Mouse (Mus musculus) lung, postnatal 0 days (tissue): ENCODE data around the gene Calcrl. TPM values are rescaled to one million over a fixed set of nuclear protein-coding genes. Genes with fewer than 3 reads are reported as not detected.
"Not testable (repeated sequence)": the region's sequence is repeated elsewhere in the genome, so short reads cannot be mapped to it uniquely, and the experiment has no call there.

ENCODE experiments used
- ATAC-seq: fragments of 200-750 bp; cut with Nextera tagmentation; 2 replicates; pipeline ENCODE4 v1.8.0; 2017; ENCODE audit warnings: moderate library complexity
- DNase-seq: peaks from one replicate; pipeline ENCODE4 v3.0.0-alpha.2; 2016; ENCODE audit warnings: low spot score
- H3K27ac ChIP-seq: fragments of 300-500 bp; sonication (generic); 2 replicates; pipeline ENCODE4 v1.5.1; 2014; ENCODE audit warnings: antibody characterized with exemption, mild to moderate bottlenecking, low read length, mixed read lengths
- H3K27me3 ChIP-seq: fragments of 300-500 bp; sonication (generic); replicated peaks from 2 replicates; pipeline ENCODE4 v1.6.1; 2014; ENCODE audit warnings: low read length, mixed read lengths; ENCODE audit not compliant: insufficient read depth
- H3K36me3 ChIP-seq: fragments of 300-500 bp; sonication (generic); 2 replicates; pipeline ENCODE4 v1.6.1; 2014; ENCODE audit warnings: low read length, mixed read lengths; ENCODE audit not compliant: insufficient read depth
- H3K4me1 ChIP-seq: fragments of 300-500 bp; sonication (generic); 2 replicates; pipeline ENCODE4 v1.6.1; 2014; ENCODE audit warnings: antibody characterized with exemption, low read depth, low read length, mixed read lengths; ENCODE audit not compliant: insufficient read depth
- H3K4me2 ChIP-seq: fragments of 300-500 bp; sonication (generic); replicated peaks from 2 replicates; pipeline ENCODE4 v1.6.1; 2014; ENCODE audit warnings: low read depth, mild to moderate bottlenecking, low read length, moderate library complexity, mixed read lengths
- H3K4me3 ChIP-seq: fragments of 300-500 bp; sonication (generic); 2 replicates; pipeline ENCODE4 v1.5.1; 2014; ENCODE audit warnings: low read depth, low read length
- H3K9ac ChIP-seq: fragments of 300-500 bp; sonication (generic); replicated peaks from 2 replicates; pipeline ENCODE4 v1.6.1; 2014; ENCODE audit warnings: low read depth, mild to moderate bottlenecking
- H3K9me3 ChIP-seq: fragments of 300-500 bp; sonication (generic); 2 replicates; pipeline ENCODE4 v1.6.1; 2016; ENCODE audit warnings: low read length, mixed read lengths
- CTCF ChIP-seq: IDR thresholded peaks from 2 replicates; pipeline ENCODE4 v1.5.1; 2016; ENCODE audit warnings: antibody characterized with exemption, mild to moderate bottlenecking
- EP300 ChIP-seq: IDR thresholded peaks from 2 replicates; pipeline ENCODE4 v1.6.1; 2016; ENCODE audit warnings: antibody characterized with exemption, mild to moderate bottlenecking, control low read depth
- WGBS: fragments of 180-500 bp; shearing (Covaris S2); extraction: QIAGEN DNeasy Blood & Tissue Kit; methylation state at CpG from one replicate; pipeline ENCODE4 v1.1.7; 2014; 5-methylcytosine and 5-hydroxymethylcytosine counted together
- polyA plus RNA-seq: library from polyadenylated mRNA; unstranded; fragments of >200 nt; fragmentation: Nextera tagmentation; extraction: Ambion mirVana; gene quantifications from 2 replicates; pipeline ENCODE4 v1.2.1, GENCODE M21; 2015

The Calcrl gene
- polyA plus RNA-seq, 1 experiment from 2014 or later, result 347 TPM

- Histone ChIP-seq H3K27ac (no peak overlapping the region), H3K4me3 (no peak overlapping the region), H3K27me3 (no peaks in the 10 kb centered on the region), H3K9ac (no peak overlapping the region), H3K9me3 (no peaks in the 10 kb centered on the region), H3K4me2 (no peak overlapping the region), H3K36me3 (no peaks in the 10 kb centered on the region), H3K4me1 (no peaks in the 10 kb centered on the region)
- DNase-seq (no peak), ATAC-seq (no peak)
- TF ChIP-seq CTCF (no peak), EP300 (no peak)
- WGBS, result 73% methylated on average over 3 of the region's 3 CpGs
Measured at GRCm38 (mm10) chr2:84404834-84405233, 20.4 kb downstream of the Calcrl start.

GRCm38 (mm10) chr2:84402713-84403112, 22.5 kb downstream of the Calcrl start:
- H3K9me3 ChIP-seq, result no peaks in the 10 kb centered on the region
- no peaks in the 10 kb centered on the region for H3K27me3 ChIP-seq
- TF ChIP-seq CTCF, result no peak
- no peak for TF ChIP-seq EP300
- H3K4me1 ChIP-seq, result no peaks in the 10 kb centered on the region
- no peak overlapping the region for H3K9ac ChIP-seq
- no peak overlapping the region for H3K4me3 ChIP-seq
- DNase-seq, result no peak
- H3K36me3 ChIP-seq, result no peaks in the 10 kb centered on the region
- 68% methylated on average over 3 of the region's 3 CpGs for WGBS
- no peak for ATAC-seq
- no peak overlapping the region for H3K4me2 ChIP-seq
- H3K27ac ChIP-seq, result no peak overlapping the region

- Histone ChIP-seq H3K9me3 (no peaks in the 10 kb centered on the region), H3K4me1 (no peaks in the 10 kb centered on the region), H3K4me3 (no peak overlapping the region), H3K27ac (no peak overlapping the region), H3K9ac (no peak overlapping the region), H3K4me2 (no peak overlapping the region), H3K36me3 (0 out of 2 replicates have a peak, but pooled peaks cover 3% of the 10 kb centered on the region), H3K27me3 (no peaks in the 10 kb centered on the region)
- TF ChIP-seq CTCF (no peak), EP300 (no peak)
- no peak for DNase-seq
- ATAC-seq, result no peak
- WGBS, result 75% methylated on average over 4 of the region's 4 CpGs
Measured at GRCm38 (mm10) chr2:84396557-84396956, 28.7 kb downstream of the Calcrl start.

- TF ChIP-seq EP300 (no peak), CTCF (no peak)
- no peak overlapping the region for H3K4me3 ChIP-seq
- DNase-seq, result no peak
- H3K4me1 ChIP-seq, result no peaks in the 10 kb centered on the region
- ATAC-seq, result no peak
- H3K4me2 ChIP-seq, result no peak overlapping the region
- H3K36me3 ChIP-seq, result 0 out of 2 replicates have a peak, but pooled peaks cover 3% of the 10 kb centered on the region
- H3K9me3 ChIP-seq, result no peaks in the 10 kb centered on the region
- WGBS, result 77% methylated on average over 4 of the region's 4 CpGs
- H3K27ac ChIP-seq, result no peak overlapping the region
- no peak overlapping the region for H3K9ac ChIP-seq
- no peaks in the 10 kb centered on the region for H3K27me3 ChIP-seq
Measured at GRCm38 (mm10) chr2:84393236-84393635, 32.0 kb downstream of the Calcrl start.

GRCm38 (mm10) chr2:84389075-84389474, 36.1 kb downstream of the Calcrl start:
- Histone ChIP-seq H3K4me3 (no peak overlapping the region), H3K9ac (no peak overlapping the region), H3K36me3 (no peaks in the 10 kb centered on the region), H3K27me3 (no peaks in the 10 kb centered on the region), H3K4me1 (no peaks in the 10 kb centered on the region), H3K9me3 (no peaks in the 10 kb centered on the region), H3K4me2 (no peak overlapping the region), H3K27ac (no peak overlapping the region)
- no peak for DNase-seq
- ATAC-seq, result no peak
- no peak for TF ChIP-seq CTCF
- no peak for TF ChIP-seq EP300

GRCm38 (mm10) chr2:84388537-84388936, 36.7 kb downstream of the Calcrl start:
- H3K4me1 ChIP-seq, H3K36me3 ChIP-seq, H3K9me3 ChIP-seq, H3K9ac ChIP-seq, H3K27ac ChIP-seq, H3K27me3 ChIP-seq, H3K4me2 ChIP-seq, H3K4me3 ChIP-seq, DNase-seq, ATAC-seq: not testable (repeated sequence)
- WGBS, result 75% methylated on average over 14 of the region's 14 CpGs

- Histone ChIP-seq H3K4me1 (no peaks in the 10 kb centered on the region), H3K4me2 (no peak overlapping the region), H3K9ac (no peak overlapping the region), H3K36me3 (no peaks in the 10 kb centered on the region), H3K9me3 (no peaks in the 10 kb centered on the region), H3K27me3 (no peaks in the 10 kb centered on the region), H3K27ac (no peak overlapping the region), H3K4me3 (no peak overlapping the region)
- TF ChIP-seq EP300, result no peak
- no peak for TF ChIP-seq CTCF
- WGBS, result 70% methylated on average over 7 of the region's 7 CpGs
- ATAC-seq (no peak), DNase-seq (no peak)
Measured at GRCm38 (mm10) chr2:84388023-84388416, 37.2 kb downstream of the Calcrl start.
